Mouse (Mus musculus) olfactory bulb, adult 2 months (tissue): ENCODE measurements at regions not wholly inside any gene's neighbourhood (a gene's known extent, or its start where the extent isn't known, plus 50 kb on each side); places are given as distances from the start of the nearest gene placed in this dataset.

Experiments used
- CTCF ChIP-seq: fragments of 200-500 bp; IDR thresholded peaks from 2 replicates; pipeline ENCODE4 v1.5.1; 2012; ENCODE audit warnings: low read depth, mild to moderate bottlenecking, low read length, moderate library complexity; ENCODE audit not compliant: insufficient read depth
- POLR2A ChIP-seq: fragments of 200-500 bp; IDR thresholded peaks from 2 replicates; pipeline ENCODE4 v1.6.1; 2012; ENCODE audit warnings: mild to moderate bottlenecking, low read depth, low read length, moderate library complexity; ENCODE audit not compliant: insufficient read depth

DNA sequence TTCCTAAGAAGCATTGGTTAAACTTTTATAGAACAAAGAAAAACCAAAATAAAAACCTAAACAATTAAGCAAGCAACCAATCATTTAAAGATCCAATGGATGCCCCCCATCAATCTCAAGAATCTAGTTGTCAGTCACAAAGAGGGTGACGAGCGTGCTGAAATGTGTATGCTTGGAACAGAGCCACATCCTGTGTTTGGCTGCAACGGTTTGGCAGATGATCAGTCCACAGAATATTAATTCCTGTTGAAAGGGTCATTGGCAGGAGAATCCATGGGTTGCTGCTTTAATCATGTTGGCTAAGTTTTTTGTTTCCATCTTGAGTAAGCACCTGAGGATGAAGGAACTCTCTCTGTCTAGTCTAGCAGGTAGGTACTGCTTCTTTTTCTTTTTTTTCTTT, 117.5 kb upstream of the Jag1 start:
- TF ChIP-seq POLR2A (no peak), CTCF (no peak)
